Mouse (Mus musculus): Measurements from ENCODE around the gene Ube2i. TPM values are rescaled to one million over a fixed set of nuclear protein-coding genes. Genes with fewer than 3 reads are reported as not detected.

The Ube2i gene
- polyA plus RNA-seq, 1 experiment: 246 TPM

GRCm38 (mm10) chr17:25219492-25220295, 54.7 kb downstream of the Ube2i start:
- Histone ChIP-seq H3K79me2 (ENCODE audit: control insufficient read depth, insufficient read depth) (no peaks in the 10 kb centered on the region), H3K27me3 (ENCODE audit: control insufficient read depth, insufficient read depth, insufficient read length) (no peaks in the 10 kb centered on the region), H3ac (ENCODE audit: control insufficient read depth, insufficient read length) (no peak overlapping the region), H3K4me3 (no peak overlapping the region), H3K36me3 (ENCODE audit: control insufficient read depth, insufficient read depth) (no peaks in the 10 kb centered on the region), H3K4me2 (ENCODE audit: low read depth) (no peak overlapping the region)
- TF ChIP-seq USF1 (IDR thresholded peaks at IDR 0.05; ENCODE audit: low read depth) (no peak), POLR2AphosphoS2 (IDR thresholded peaks at IDR 0.05; ENCODE audit: insufficient read length, low read depth) (no peak), REST (IDR thresholded peaks at IDR 0.05; ENCODE audit: insufficient read depth, insufficient read length) (no peak), CEBPB (IDR thresholded peaks at IDR 0.05; ENCODE audit: insufficient read depth, poor library complexity, severe bottlenecking) (no peak), POLR2A (IDR thresholded peaks at IDR 0.05; ENCODE audit: insufficient read length, low read depth) (no peak), MAX (IDR thresholded peaks at IDR 0.05; ENCODE audit: low read depth) (no peak), TCF3 (IDR thresholded peaks at IDR 0.05; ENCODE audit: insufficient read length, low read depth) (no peak), MYOG (IDR thresholded peaks at IDR 0.05; ENCODE audit: control insufficient read depth in 1 of 3, insufficient read depth in 1 of 3, insufficient read length in 2 of 3, low read depth in 2 of 3) (no peak), MYOD1 (IDR thresholded peaks at IDR 0.05; ENCODE audit: control insufficient read depth in 1 of 3, insufficient read length in 2 of 3, low read depth in 2 of 3) (no peak), E2F4 (IDR thresholded peaks at IDR 0.05; ENCODE audit: insufficient read depth) (no peak), TCF12 (IDR thresholded peaks at IDR 0.05; ENCODE audit: insufficient read depth, poor library complexity, severe bottlenecking) (no peak), SRF (IDR thresholded peaks at IDR 0.05; ENCODE audit: control insufficient read depth, insufficient read length, low read depth) (no peak)

- Histone ChIP-seq H3K4me3 (no peak overlapping the region), H3K36me3 (ENCODE audit: control insufficient read depth, insufficient read depth) (no peaks in the 10 kb centered on the region), H3K27me3 (ENCODE audit: control insufficient read depth, insufficient read depth, insufficient read length) (no peaks in the 10 kb centered on the region), H3ac (ENCODE audit: control insufficient read depth, insufficient read length) (no peak overlapping the region), H3K4me2 (ENCODE audit: low read depth) (no peak overlapping the region), H3K79me2 (ENCODE audit: control insufficient read depth, insufficient read depth) (no peaks in the 10 kb centered on the region)
- TF ChIP-seq REST (IDR thresholded peaks at IDR 0.05; ENCODE audit: insufficient read depth, insufficient read length): no peak
- TF ChIP-seq TCF3 (IDR thresholded peaks at IDR 0.05; ENCODE audit: insufficient read length, low read depth): no peak
- TF ChIP-seq TCF12 (IDR thresholded peaks at IDR 0.05; ENCODE audit: insufficient read depth, poor library complexity, severe bottlenecking): no peak
- no peak for TF ChIP-seq SRF (IDR thresholded peaks at IDR 0.05; ENCODE audit: control insufficient read depth, insufficient read length, low read depth)
- no peak for TF ChIP-seq CEBPB (IDR thresholded peaks at IDR 0.05; ENCODE audit: insufficient read depth, poor library complexity, severe bottlenecking)
- no peak for TF ChIP-seq POLR2AphosphoS2 (IDR thresholded peaks at IDR 0.05; ENCODE audit: insufficient read length, low read depth)
- TF ChIP-seq POLR2A (IDR thresholded peaks at IDR 0.05; ENCODE audit: insufficient read length, low read depth): no peak
- TF ChIP-seq MYOG (IDR thresholded peaks at IDR 0.05; ENCODE audit: control insufficient read depth in 1 of 3, insufficient read depth in 1 of 3, insufficient read length in 2 of 3, low read depth in 2 of 3): no peak
- no peak for TF ChIP-seq E2F4 (IDR thresholded peaks at IDR 0.05; ENCODE audit: insufficient read depth)
- no peak for TF ChIP-seq MAX (IDR thresholded peaks at IDR 0.05; ENCODE audit: low read depth)
- TF ChIP-seq MYOD1 (IDR thresholded peaks at IDR 0.05; ENCODE audit: control insufficient read depth in 1 of 3, insufficient read length in 2 of 3, low read depth in 2 of 3): no peak
- TF ChIP-seq USF1 (IDR thresholded peaks at IDR 0.05; ENCODE audit: low read depth): no peak
Measured at GRCm38 (mm10) chr17:25218967-25219366, 55.5 kb downstream of the Ube2i start.

- no peaks in the 10 kb centered on the region for H3K27me3 ChIP-seq (ENCODE audit: control insufficient read depth, insufficient read depth, insufficient read length)
- H3K79me2 ChIP-seq (ENCODE audit: control insufficient read depth, insufficient read depth): no peaks in the 10 kb centered on the region
- no peak overlapping the region for H3K4me2 ChIP-seq (ENCODE audit: low read depth)
- no peak overlapping the region for H3ac ChIP-seq (ENCODE audit: control insufficient read depth, insufficient read length)
- TF ChIP-seq USF1 (IDR thresholded peaks at IDR 0.05; ENCODE audit: low read depth): no peak
- TF ChIP-seq POLR2A (IDR thresholded peaks at IDR 0.05; ENCODE audit: insufficient read length, low read depth): no peak
- TF ChIP-seq CEBPB (IDR thresholded peaks at IDR 0.05; ENCODE audit: insufficient read depth, poor library complexity, severe bottlenecking): no peak
- TF ChIP-seq E2F4 (IDR thresholded peaks at IDR 0.05; ENCODE audit: insufficient read depth): no peak
- no peak for TF ChIP-seq SRF (IDR thresholded peaks at IDR 0.05; ENCODE audit: control insufficient read depth, insufficient read length, low read depth)
- TF ChIP-seq TCF12 (IDR thresholded peaks at IDR 0.05; ENCODE audit: insufficient read depth, poor library complexity, severe bottlenecking): no peak
- no peak for TF ChIP-seq REST (IDR thresholded peaks at IDR 0.05; ENCODE audit: insufficient read depth, insufficient read length)
- TF ChIP-seq MAX (IDR thresholded peaks at IDR 0.05; ENCODE audit: low read depth): no peak
- TF ChIP-seq TCF3 (IDR thresholded peaks at IDR 0.05; ENCODE audit: insufficient read length, low read depth): no peak
- no peak for TF ChIP-seq MYOD1 (IDR thresholded peaks at IDR 0.05; ENCODE audit: control insufficient read depth in 1 of 3, insufficient read length in 2 of 3, low read depth in 2 of 3)
- no peak for TF ChIP-seq POLR2AphosphoS2 (IDR thresholded peaks at IDR 0.05; ENCODE audit: insufficient read length, low read depth)
- no peak for TF ChIP-seq MYOG (IDR thresholded peaks at IDR 0.05; ENCODE audit: control insufficient read depth in 1 of 3, insufficient read depth in 1 of 3, insufficient read length in 2 of 3, low read depth in 2 of 3)
- H3K36me3 ChIP-seq (ENCODE audit: control insufficient read depth, insufficient read depth): peaks cover 4% of the 10 kb centered on the region
- no peak overlapping the region for H3K4me3 ChIP-seq
Measured at GRCm38 (mm10) chr17:25215431-25215830, 59.0 kb downstream of the Ube2i start.

Other genes starting within 250 kb of the Ube2i start
- gene Tmem204, start 191.0 kb downstream of the Ube2i start, polyA plus RNA-seq (2012; fragmentation: generic; extraction: Trizol): 0.43 TPM
- gene Telo2, start 158.7 kb downstream of the Ube2i start, polyA plus RNA-seq (2012; fragmentation: generic; extraction: Trizol): 14.4 TPM
- gene Ptx4, start 153.9 kb downstream of the Ube2i start, polyA plus RNA-seq (2012; fragmentation: generic; extraction: Trizol): not detected
- gene Clcn7, start 141.2 kb downstream of the Ube2i start, polyA plus RNA-seq (2012; fragmentation: generic; extraction: Trizol): 22.9 TPM
- not detected for gene Ccdc154, start 112.2 kb downstream of the Ube2i start, polyA plus RNA-seq (2012; fragmentation: generic; extraction: Trizol)
- gene Gm38655, start 99.2 kb downstream of the Ube2i start, polyA plus RNA-seq (2012; fragmentation: generic; extraction: Trizol): not detected
- 13.7 TPM for gene BC003965, start 90.1 kb downstream of the Ube2i start, polyA plus RNA-seq (2012; fragmentation: generic; extraction: Trizol)
- 1.9 TPM for gene Unkl, start 86.2 kb downstream of the Ube2i start, polyA plus RNA-seq (2012; fragmentation: generic; extraction: Trizol)
- 26.5 TPM for gene Gnptg, start 34.5 kb downstream of the Ube2i start, polyA plus RNA-seq (2012; fragmentation: generic; extraction: Trizol)
- 44.7 TPM for gene Tsr3, start 34.5 kb downstream of the Ube2i start, polyA plus RNA-seq (2012; fragmentation: generic; extraction: Trizol)
- gene Baiap3, start 18.3 kb downstream of the Ube2i start, polyA plus RNA-seq (2012; fragmentation: generic; extraction: Trizol): 0.01 TPM
- gene Prss34, start 23.8 kb upstream of the Ube2i start, polyA plus RNA-seq (2012; fragmentation: generic; extraction: Trizol): not detected
- gene Prss28, start 34.0 kb upstream of the Ube2i start, polyA plus RNA-seq (2012; fragmentation: generic; extraction: Trizol): not detected
- not detected for gene Prss29, start 44.0 kb upstream of the Ube2i start, polyA plus RNA-seq (2012; fragmentation: generic; extraction: Trizol)
- 0.47 TPM for gene Tpsab1, start 70.9 kb upstream of the Ube2i start, polyA plus RNA-seq (2012; fragmentation: generic; extraction: Trizol)
- gene Tpsb2, start 91.7 kb upstream of the Ube2i start, polyA plus RNA-seq (2012; fragmentation: generic; extraction: Trizol): not detected
- not detected for gene Tpsg1, start 94.7 kb upstream of the Ube2i start, polyA plus RNA-seq (2012; fragmentation: generic; extraction: Trizol)
- gene Cacna1h, start 159.2 kb upstream of the Ube2i start, polyA plus RNA-seq (2012; fragmentation: generic; extraction: Trizol): 0.12 TPM
- not detected for gene Tekt4, start 180.0 kb upstream of the Ube2i start, polyA plus RNA-seq (2012; fragmentation: generic; extraction: Trizol)
- gene Sstr5, start 222.7 kb upstream of the Ube2i start, polyA plus RNA-seq (2012; fragmentation: generic; extraction: Trizol): not detected

All from myocyte (in vitro differentiated cells).